Mouse (Mus musculus) retina, postnatal 1 day (tissue): ENCODE measurements around the gene Pacs1.
"Not testable (repeated sequence)": the region's sequence is repeated elsewhere in the genome, so short reads cannot be mapped to it uniquely, and the experiment has no call there.

Source experiments
- DNase-seq: peaks from one replicate; pipeline ENCODE4 v3.0.0-alpha.2; 2012

Gene Pacs1

GRCm38 (mm10) chr19:5150358-5150757 lies 122.6 kb downstream of the Pacs1 start:
- DNase-seq: no peak

- not testable (repeated sequence) for DNase-seq
These were observed 123.9 kb downstream of the Pacs1 start for GRCm38 (mm10) chr19:5149041-5149440.

GRCm38 (mm10) chr19:5139640-5140039 lies 133.3 kb downstream of the Pacs1 start:
- peak; percentile 71 for DNase-seq

GRCm38 (mm10) chr19:5131237-5131636 lies 141.7 kb downstream of the Pacs1 start:
- DNase-seq: no peak

DNA sequence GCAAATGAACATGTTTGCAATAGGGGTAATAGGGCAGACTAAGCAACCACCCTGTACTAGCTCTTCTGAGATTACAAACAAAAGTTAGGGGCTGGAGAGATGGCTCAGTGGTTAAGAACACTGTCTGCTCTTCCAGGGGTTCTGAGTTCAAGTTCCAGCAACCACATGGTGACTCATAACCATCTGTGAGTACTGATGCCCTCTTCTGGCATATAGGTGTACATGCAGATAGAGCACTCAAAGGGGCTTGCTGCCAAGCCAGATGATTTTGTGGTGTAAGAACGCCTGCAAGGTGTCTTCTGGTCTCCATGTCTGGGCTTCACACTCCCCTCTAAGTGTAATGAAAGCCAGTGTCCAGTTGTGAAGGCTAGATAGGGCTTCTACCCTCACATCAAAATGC lies 143.1 kb downstream of the Pacs1 start:
- peak; percentile 21 for DNase-seq

GRCm38 (mm10) chr19:5124055-5124614 lies 148.8 kb downstream of the Pacs1 start:
- peak; percentile 33 for DNase-seq

DNA sequence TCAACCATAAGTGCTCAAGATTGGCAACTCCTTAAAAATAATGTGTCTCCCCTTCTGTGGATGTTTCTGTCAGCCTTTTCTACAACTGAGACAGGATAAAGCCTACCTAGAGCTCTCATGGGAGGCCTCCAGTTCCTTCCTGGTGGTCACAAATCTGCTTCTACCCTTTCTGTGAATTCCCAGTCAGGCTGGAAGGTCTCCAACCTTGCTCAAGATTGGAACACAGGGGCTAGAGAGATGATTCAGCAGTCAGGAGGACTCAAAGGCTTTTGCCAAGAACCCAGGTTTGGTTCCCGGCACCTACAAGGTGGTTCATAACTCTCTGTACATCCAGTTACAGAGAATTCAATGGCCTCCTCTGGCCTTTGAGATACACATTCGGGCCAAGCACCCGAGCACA lies 149.7 kb downstream of the Pacs1 start:
- no peak for DNase-seq

- no peak for DNase-seq
These were observed 150.4 kb downstream of the Pacs1 start for GRCm38 (mm10) chr19:5122492-5122891.

GRCm38 (mm10) chr19:5118384-5118698 lies 154.6 kb downstream of the Pacs1 start, which contains the start of gene Klc2:
Gene Klc2 (minus strand): TSS chr19:5118560.
- no peak for DNase-seq

GRCm38 (mm10) chr19:5117494-5118383 lies 155.2 kb downstream of the Pacs1 start:
- DNase-seq: peak; percentile 94

DNA sequence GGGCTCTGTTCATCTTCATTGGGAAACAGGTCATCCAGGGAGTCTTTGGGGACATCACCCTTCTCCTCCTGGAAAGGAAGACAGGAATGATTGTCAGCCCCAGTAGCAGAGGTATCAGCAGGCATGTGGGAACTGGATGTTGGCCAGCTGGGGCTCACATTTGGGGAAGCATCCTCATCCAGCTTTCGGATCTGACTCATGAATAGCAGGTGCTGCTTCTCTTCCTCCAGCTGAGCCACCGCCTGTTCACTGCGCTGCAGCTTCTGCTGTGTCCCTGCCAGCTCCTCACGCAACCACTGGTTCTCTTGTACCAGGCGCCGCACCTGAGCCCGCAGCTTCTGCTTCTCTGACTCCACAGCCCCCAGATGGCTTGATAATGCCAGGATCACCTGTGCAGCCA lies 159.1 kb downstream of the Pacs1 start:
- no peak for DNase-seq

DNA sequence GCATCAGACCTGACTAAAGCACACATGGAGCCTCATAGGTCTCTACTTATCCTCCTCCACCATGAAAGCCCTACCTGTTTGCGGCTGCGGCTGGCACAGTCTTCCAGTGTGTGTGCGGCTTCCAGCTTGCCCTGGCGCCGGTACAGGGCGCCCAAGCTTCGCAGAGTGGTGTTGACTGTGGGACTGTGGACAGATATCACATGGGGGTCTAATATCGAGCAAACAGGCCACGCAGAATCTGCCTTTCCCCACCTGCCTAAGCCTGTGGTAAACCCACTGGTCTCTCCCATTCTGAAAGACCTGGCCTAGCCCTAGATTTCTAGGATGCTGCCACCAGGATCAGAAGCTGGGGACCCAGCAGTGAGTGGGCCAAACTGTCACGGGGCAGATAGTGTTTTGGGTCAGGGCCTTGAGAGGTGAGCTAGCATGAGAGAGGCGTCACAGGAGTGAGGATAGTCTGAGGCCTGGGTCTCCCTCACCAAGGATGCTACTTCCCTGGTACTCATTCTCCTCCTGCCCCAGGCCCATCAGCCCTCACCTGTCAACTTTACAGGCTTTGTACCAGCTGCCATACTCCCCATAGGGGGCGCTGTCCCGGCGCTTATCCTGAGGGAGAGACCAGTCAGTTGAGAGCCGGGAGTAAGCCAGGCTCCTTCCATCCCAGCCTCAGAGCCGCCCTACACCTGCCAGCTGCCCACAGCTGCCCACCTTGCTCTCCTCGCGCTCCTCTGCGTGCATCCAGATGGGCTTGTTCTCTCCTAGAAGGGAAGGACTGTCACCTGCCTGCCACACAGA lies 163.1 kb downstream of the Pacs1 start:
- DNase-seq: peak; percentile 47

DNA sequence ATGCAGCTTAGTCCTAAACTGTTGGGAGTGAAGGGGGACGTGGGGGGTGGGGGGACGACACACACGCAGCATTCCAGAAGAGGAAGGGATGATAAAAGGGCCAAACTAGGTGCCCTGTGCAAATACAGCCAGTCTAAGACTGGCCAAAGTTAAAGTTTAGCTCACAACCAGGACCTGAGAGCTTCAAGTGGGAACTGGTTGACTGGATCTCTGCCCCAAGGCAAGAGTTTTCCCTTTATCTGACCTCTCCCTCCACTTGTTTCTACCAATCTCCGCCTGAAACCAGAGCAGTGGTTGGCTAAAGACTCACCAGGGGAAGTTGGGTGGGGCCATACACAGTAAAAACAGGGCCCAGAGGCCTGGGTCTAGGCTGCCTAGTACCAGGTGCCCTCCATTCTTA lies 164.2 kb downstream of the Pacs1 start:
- no peak for DNase-seq

- DNase-seq: peak; percentile 59
These were observed 164.7 kb downstream of the Pacs1 start for GRCm38 (mm10) chr19:5108271-5108575.

DNA sequence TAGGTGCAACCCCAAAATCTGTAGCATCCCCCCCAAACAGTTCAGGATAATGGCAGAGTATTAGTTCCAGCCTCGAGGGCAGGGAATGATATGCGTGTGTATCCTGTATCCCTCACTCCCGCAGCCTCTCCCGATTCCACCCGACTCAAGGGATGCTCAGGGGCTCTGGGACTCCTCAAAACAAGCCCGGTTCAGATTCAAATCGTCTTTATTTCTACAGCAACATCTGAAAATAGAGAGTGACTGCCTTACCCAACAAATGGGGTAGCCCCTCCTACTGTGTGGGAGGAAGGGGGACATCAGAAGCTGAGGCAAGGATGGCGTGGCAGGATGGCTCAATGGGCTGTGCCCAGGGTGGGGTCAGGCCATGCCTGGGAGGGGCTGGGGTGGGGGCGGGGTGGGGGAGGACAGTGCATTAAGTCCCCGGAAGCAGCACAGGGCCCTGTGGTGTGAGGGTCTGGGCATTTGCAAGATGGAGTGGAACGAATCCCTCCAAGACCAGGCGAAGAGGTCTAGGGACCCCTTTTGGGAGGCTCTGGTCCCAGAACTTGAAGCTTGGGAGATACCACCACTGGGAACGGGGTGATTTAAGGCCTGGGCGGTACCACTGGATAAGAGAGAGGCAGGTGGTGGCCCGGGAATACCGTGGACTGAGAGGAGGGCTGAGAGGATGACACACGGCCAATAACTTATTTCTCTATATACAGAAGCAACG lies 165.2 kb downstream of the Pacs1 start:
- no peak for DNase-seq

- peak; percentile 99 for DNase-seq
These were observed 166.2 kb downstream of the Pacs1 start, which contains the start of gene Rab1b for GRCm38 (mm10) chr19:5106731-5107191. Gene Rab1b (minus strand): TSS chr19:5107072.

- DNase-seq: no peak
These were observed 166.8 kb downstream of the Pacs1 start for GRCm38 (mm10) chr19:5106074-5106473.

GRCm38 (mm10) chr19:5098363-5099143 lies 174.4 kb downstream of the Pacs1 start, which contains the start of gene Cnih2:
Gene Cnih2 (minus strand): TSS chr19:5098521.
- peak; percentile 79 for DNase-seq

- peak; percentile 51 for DNase-seq
These were observed 175.2 kb downstream of the Pacs1 start for GRCm38 (mm10) chr19:5097521-5098362.

DNA sequence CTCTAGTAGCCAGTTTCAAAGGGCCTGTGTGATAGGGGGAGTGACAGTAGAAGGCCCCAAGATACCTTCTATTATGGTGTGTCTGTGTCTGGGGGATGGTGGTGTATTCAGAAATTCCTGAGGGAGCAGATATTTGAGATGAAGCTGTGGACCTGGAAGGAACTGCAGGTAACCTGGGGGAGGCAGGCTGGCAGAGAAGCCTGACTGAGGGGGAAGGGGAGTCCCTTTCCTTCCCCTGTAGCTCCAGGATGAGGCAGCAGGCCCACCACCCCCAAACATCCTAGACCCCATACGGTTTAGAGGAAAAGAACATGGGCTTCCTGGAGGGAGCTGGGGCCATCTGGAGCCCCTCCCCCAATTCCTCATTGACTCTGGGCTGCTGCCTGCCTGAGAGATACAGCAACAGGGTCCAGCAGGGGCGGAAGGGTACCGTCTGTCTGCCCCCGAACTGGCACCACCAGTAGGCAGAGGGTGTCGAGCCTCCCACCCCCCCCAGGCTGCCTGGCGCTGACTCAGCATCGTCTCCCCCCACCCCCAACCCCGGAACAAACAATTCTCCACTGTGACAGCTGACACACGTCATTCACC lies 176.9 kb downstream of the Pacs1 start:
- DNase-seq: peak; percentile 40
